Mouse (Mus musculus) heart, postnatal 0 days (tissue): ENCODE data around the gene Olfr701. TPM values are rescaled to one million over a fixed set of nuclear protein-coding genes. Genes with fewer than 3 reads are reported as not detected.

Source experiments
- ATAC-seq: fragments of 200-750 bp; cut with Nextera tagmentation; 2 replicates; pipeline ENCODE4 v1.8.0; 2017; ENCODE audit warnings: low read depth, moderate number of reproducible peaks, moderate library complexity; ENCODE audit not compliant: insufficient read depth
- DNase-seq: peaks from one replicate; pipeline ENCODE4 v3.0.0-alpha.2; 2016; ENCODE audit warnings: low spot score
- H3K27ac ChIP-seq: fragments of 300-500 bp; sonication (generic); 2 replicates; pipeline ENCODE4 v1.5.1; 2014; ENCODE audit warnings: low read depth, mild to moderate bottlenecking
- H3K27me3 ChIP-seq: fragments of 300-500 bp; sonication (generic); 2 replicates; pipeline ENCODE4 v1.6.1; 2014; ENCODE audit warnings: low read length, mixed read lengths; ENCODE audit not compliant: control insufficient read depth, insufficient read depth
- H3K36me3 ChIP-seq: fragments of 300-500 bp; sonication (generic); replicated peaks from 2 replicates; pipeline ENCODE4 v1.6.1; 2014; ENCODE audit warnings: low read length, mixed read lengths; ENCODE audit not compliant: control insufficient read depth, insufficient read depth
- H3K4me1 ChIP-seq: fragments of 300-500 bp; sonication (generic); 2 replicates; pipeline ENCODE4 v1.6.1; 2014; ENCODE audit warnings: antibody characterized with exemption; ENCODE audit not compliant: control insufficient read depth, insufficient read depth
- H3K4me2 ChIP-seq: fragments of 300-500 bp; sonication (generic); 2 replicates; pipeline ENCODE4 v1.6.1; 2014; ENCODE audit warnings: low read depth, mild to moderate bottlenecking, low read length, moderate library complexity
- H3K4me3 ChIP-seq: fragments of 300-500 bp; sonication (generic); 2 replicates; pipeline ENCODE4 v1.5.1; 2014; ENCODE audit warnings: low read depth, low read length
- H3K9ac ChIP-seq: fragments of 300-500 bp; sonication (generic); replicated peaks from 2 replicates; pipeline ENCODE4 v1.6.1; 2014; ENCODE audit warnings: low read depth, low read length, mixed read lengths
- H3K9me3 ChIP-seq: fragments of 300-500 bp; sonication (generic); replicated peaks from 2 replicates; pipeline ENCODE4 v1.6.1; 2016; ENCODE audit warnings: low read length; ENCODE audit not compliant: control insufficient read depth
- CTCF ChIP-seq: IDR thresholded peaks from 2 replicates; pipeline ENCODE4 v1.5.1; 2016; ENCODE audit warnings: antibody characterized with exemption, control low read depth, low read depth
- EP300 ChIP-seq: IDR thresholded peaks from 2 replicates; pipeline ENCODE4 v1.6.1; 2016; ENCODE audit warnings: antibody characterized with exemption, low read depth
- WGBS: fragments of 180-500 bp; shearing (Covaris S2); extraction: QIAGEN DNeasy Blood & Tissue Kit; methylation state at CpG from one replicate; pipeline ENCODE4 v1.1.7; 2014; 5-methylcytosine and 5-hydroxymethylcytosine counted together
- polyA plus RNA-seq: library from polyadenylated mRNA; unstranded; fragments of >200 nt; fragmentation: Nextera tagmentation; extraction: Ambion mirVana; gene quantifications from 2 replicates; pipeline ENCODE4 v1.2.1, GENCODE M21; 2015
- total RNA-seq: library from RNA; depleted of rRNA; stranded (reverse); fragments of >200 nt; gene quantifications from 2 replicates; pipeline ENCODE4 v1.2.3, GENCODE M21; 2014; ENCODE audit warnings: low replicate concordance; rRNA removed

Olfr701 gene
- total and polyA plus RNA-seq, 2 experiments from 2014 or later, result not detected

DNA sequence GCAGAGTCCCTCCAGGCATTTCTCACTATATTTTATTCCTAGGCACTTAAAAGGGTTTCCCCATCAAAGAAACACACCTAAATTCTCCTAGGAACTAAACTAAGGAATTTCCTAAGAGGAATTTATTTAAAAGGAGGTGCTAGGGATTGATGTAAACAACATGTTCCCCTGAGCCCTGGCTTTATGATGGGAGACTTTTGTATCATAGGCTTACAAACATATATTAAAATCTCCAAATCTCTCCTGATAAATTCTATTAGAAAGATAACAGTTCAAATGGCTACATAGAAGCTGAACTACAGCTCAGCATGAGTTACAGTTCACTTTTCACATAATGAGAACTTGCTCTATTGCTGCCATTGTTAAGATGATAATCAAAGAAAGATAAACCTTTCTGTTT is 19.9 kb downstream of the Olfr701 start, which contains the start of gene Olfr702:
Olfr702 (minus strand) TSS at position 101 of the 400 bp plus-strand sequence.
- DNase-seq, result no peak
- Histone ChIP-seq H3K27ac (no peak within 1 kb of the TSS), H3K9me3 (no peaks in the 10 kb centered on the region), H3K9ac (no peak within 1 kb of the TSS), H3K4me1 (no peaks in the 10 kb centered on the region), H3K27me3 (no peaks in the 10 kb centered on the region), H3K4me2 (no peak within 1 kb of the TSS), H3K36me3 (no peaks in the 10 kb centered on the region), H3K4me3 (no peak within 1 kb of the TSS)
- ATAC-seq, result no peak
- TF ChIP-seq EP300, result no peak
- no peak for TF ChIP-seq CTCF

DNA sequence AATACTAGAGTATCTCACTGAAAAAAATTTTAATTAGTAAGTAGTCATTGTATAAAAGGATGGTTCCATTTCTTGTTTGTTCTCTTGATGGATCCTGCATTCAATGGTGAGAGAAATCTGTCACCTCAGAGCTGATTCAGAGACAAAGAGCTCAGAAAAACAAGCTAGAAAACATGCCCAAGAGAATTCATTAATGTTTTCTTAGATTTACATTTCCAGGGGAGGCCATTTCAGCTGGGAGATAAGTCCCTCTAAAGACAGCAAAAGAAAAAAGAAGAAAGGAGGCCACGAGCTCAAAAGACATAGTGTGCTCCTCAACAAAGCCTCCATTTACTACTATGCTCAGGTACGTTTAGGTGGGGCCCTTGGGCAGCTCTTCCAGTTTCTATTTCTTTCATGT is 29.1 kb downstream of the Olfr701 start, which contains the start of gene Olfr703:
Olfr703 (plus strand) TSS at position 301 of the 400 bp plus-strand sequence.
- ATAC-seq, result no peak
- Histone ChIP-seq H3K4me3 (no peak within 1 kb of the TSS), H3K4me2 (no peak within 1 kb of the TSS), H3K27me3 (no peaks in the 10 kb centered on the region), H3K36me3 (no peaks in the 10 kb centered on the region), H3K4me1 (no peaks in the 10 kb centered on the region), H3K9me3 (no peaks in the 10 kb centered on the region), H3K27ac (no peak within 1 kb of the TSS), H3K9ac (no peak within 1 kb of the TSS)
- TF ChIP-seq CTCF (no peak), EP300 (no peak)
- 51% methylated on average over 2 of the region's 2 CpGs for WGBS
- DNase-seq, result no peak

GRCm38 (mm10) chr7:106862885-106863284 is 49.0 kb downstream of the Olfr701 start, which contains the start of gene Olfr704:
Gene Olfr704 (plus strand): TSS chr7:106863185.
- no peak within 1 kb of the TSS for H3K27ac ChIP-seq
- H3K9ac ChIP-seq, result no peak within 1 kb of the TSS
- no peak within 1 kb of the TSS for H3K4me3 ChIP-seq
- ATAC-seq (no peak), DNase-seq (no peak)
- no peaks in the 10 kb centered on the region for H3K36me3 ChIP-seq
- no peaks in the 10 kb centered on the region for H3K4me1 ChIP-seq
- no peak within 1 kb of the TSS for H3K4me2 ChIP-seq
- H3K27me3 ChIP-seq, result no peaks in the 10 kb centered on the region
- no peaks in the 10 kb centered on the region for H3K9me3 ChIP-seq
- TF ChIP-seq EP300, result no peak
- TF ChIP-seq CTCF, result no peak

Other genes starting within 250 kb of the Olfr701 start
- not detected in 2 replicates for gene Olfr693, start 133.5 kb upstream of the Olfr701 start, total RNA-seq
- gene Olfr693, start 133.5 kb upstream of the Olfr701 start, polyA plus RNA-seq, result not detected in 2 replicates
- gene Olfr694, start 122.3 kb upstream of the Olfr701 start, total RNA-seq, result not detected in 2 replicates
- gene Olfr694, start 122.3 kb upstream of the Olfr701 start, polyA plus RNA-seq, result not detected in 2 replicates
- gene Olfr695, start 97.7 kb upstream of the Olfr701 start, total RNA-seq, result not detected in 2 replicates
- not detected in 2 replicates for gene Olfr695, start 97.7 kb upstream of the Olfr701 start, polyA plus RNA-seq
- not detected in 2 replicates for gene Olfr697, start 71.7 kb upstream of the Olfr701 start, total RNA-seq
- gene Olfr697, start 71.7 kb upstream of the Olfr701 start, polyA plus RNA-seq, result not detected in 2 replicates
- gene Olfr698, start 58.7 kb upstream of the Olfr701 start, total RNA-seq, result not detected in 2 replicates
- gene Olfr698, start 58.7 kb upstream of the Olfr701 start, polyA plus RNA-seq, result not detected in 2 replicates
- gene Olfr699, start 20.9 kb upstream of the Olfr701 start, total RNA-seq, result not detected in 2 replicates
- not detected in 2 replicates for gene Olfr699, start 20.9 kb upstream of the Olfr701 start, polyA plus RNA-seq
- not detected in 2 replicates for gene Olfr700, start 5.3 kb upstream of the Olfr701 start, total RNA-seq
- not detected in 2 replicates for gene Olfr700, start 5.3 kb upstream of the Olfr701 start, polyA plus RNA-seq
- not detected in 2 replicates for gene Olfr702, start 19.8 kb downstream of the Olfr701 start, total RNA-seq
- gene Olfr702, start 19.8 kb downstream of the Olfr701 start, polyA plus RNA-seq, result not detected in 2 replicates
- not detected in 2 replicates for gene Olfr703, start 29.2 kb downstream of the Olfr701 start, total RNA-seq
- not detected in 2 replicates for gene Olfr703, start 29.2 kb downstream of the Olfr701 start, polyA plus RNA-seq
- not detected in 2 replicates for gene Olfr704, start 49.1 kb downstream of the Olfr701 start, total RNA-seq
- gene Olfr704, start 49.1 kb downstream of the Olfr701 start, polyA plus RNA-seq, result not detected in 2 replicates
- gene Olfr705, start 62.8 kb downstream of the Olfr701 start, total RNA-seq, result not detected in 2 replicates
- gene Olfr705, start 62.8 kb downstream of the Olfr701 start, polyA plus RNA-seq, result not detected in 2 replicates
- not detected in 2 replicates for gene Olfr706, start 74.0 kb downstream of the Olfr701 start, total RNA-seq
- gene Olfr706, start 74.0 kb downstream of the Olfr701 start, polyA plus RNA-seq, result not detected in 2 replicates
- not detected in 2 replicates for gene Olfr707, start 87.1 kb downstream of the Olfr701 start, total RNA-seq
- gene Olfr707, start 87.1 kb downstream of the Olfr701 start, polyA plus RNA-seq, result not detected in 2 replicates
- not detected in 2 replicates for gene Olfr1532-ps1, start 93.9 kb downstream of the Olfr701 start, total RNA-seq
- gene Olfr1532-ps1, start 93.9 kb downstream of the Olfr701 start, polyA plus RNA-seq, result not detected in 2 replicates
- gene Olfr709-ps1, start 118.1 kb downstream of the Olfr701 start, total RNA-seq, result not detected in 2 replicates
- not detected in 2 replicates for gene Olfr709-ps1, start 118.1 kb downstream of the Olfr701 start, polyA plus RNA-seq
- not detected in 2 replicates for gene Olfr710, start 134.2 kb downstream of the Olfr701 start, total RNA-seq
- not detected in 2 replicates for gene Olfr710, start 134.2 kb downstream of the Olfr701 start, polyA plus RNA-seq
- gene Olfr6, start 149.8 kb downstream of the Olfr701 start, total RNA-seq, result not detected in 2 replicates
- not detected in 2 replicates for gene Olfr6, start 149.8 kb downstream of the Olfr701 start, polyA plus RNA-seq
- not detected in 2 replicates for gene Olfr711, start 161.3 kb downstream of the Olfr701 start, total RNA-seq
- not detected in 2 replicates for gene Olfr711, start 161.3 kb downstream of the Olfr701 start, polyA plus RNA-seq
- not detected in 2 replicates for gene Olfr2, start 191.9 kb downstream of the Olfr701 start, total RNA-seq
- gene Olfr2, start 191.9 kb downstream of the Olfr701 start, polyA plus RNA-seq, result not detected in 2 replicates
- not detected in 2 replicates for gene Olfr713, start 217.0 kb downstream of the Olfr701 start, total RNA-seq
- not detected in 2 replicates for gene Olfr713, start 217.0 kb downstream of the Olfr701 start, polyA plus RNA-seq